Mouse (Mus musculus) mouse trophoblast stem cell (cell line): Measurements from ENCODE around the gene Agpat2.

Experiments used
- in situ Hi-C, 2 experiments: fragments of 300-500 bp; cut with MseI, MboI; formaldehyde crosslinking; loops; 2 replicates in 1 of 2; 3 replicates in 1 of 2; pipeline ENCODE4 v1.15.1; 2025

The Agpat2 gene

DNA sequence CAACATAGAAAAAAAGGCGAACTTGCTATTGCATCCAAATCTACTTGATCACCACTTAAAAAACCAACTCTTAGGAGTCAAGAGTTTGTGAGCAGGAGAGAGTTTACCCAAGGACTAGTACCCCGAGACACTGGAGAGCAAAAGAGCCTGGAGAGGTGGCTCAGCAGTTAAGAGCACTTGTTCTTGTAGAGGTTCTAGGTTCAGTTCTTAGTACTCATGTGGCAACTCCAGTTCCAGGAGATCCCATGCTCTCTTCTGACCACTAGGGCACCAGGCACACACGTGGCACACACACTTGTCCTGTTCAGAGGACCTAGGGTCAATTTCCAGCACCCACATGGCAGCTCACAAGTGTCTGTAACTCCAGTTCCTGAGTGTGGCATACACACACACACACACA, 21.9 kb upstream of the Agpat2 start:
- in situ Hi-C loops, result no loop called here

- in situ Hi-C loops, result no loop called here
Measured at GRCm38 (mm10) chr2:26625419-26625818, 21.2 kb upstream of the Agpat2 start.

DNA sequence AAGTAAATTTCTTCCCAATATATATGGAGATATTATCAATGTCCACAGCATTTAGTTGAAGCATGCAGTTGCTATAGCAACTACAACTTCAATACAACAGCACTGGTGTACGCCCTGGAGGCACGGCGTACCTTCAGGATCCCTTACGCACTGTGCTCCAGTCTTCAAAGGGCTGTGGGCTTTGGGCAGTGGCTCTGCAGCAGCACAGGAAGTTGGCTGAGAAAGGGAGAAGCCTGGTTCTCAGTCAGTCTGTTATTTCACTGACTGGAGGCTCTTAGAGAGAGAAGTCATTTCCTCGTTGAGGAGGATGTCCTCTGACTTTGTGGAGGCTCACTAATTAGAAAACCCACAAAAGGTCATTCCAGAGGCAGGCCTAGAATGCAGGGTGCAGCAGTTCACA, 18.8 kb upstream of the Agpat2 start:
- in situ Hi-C loops, result no loop called here

DNA sequence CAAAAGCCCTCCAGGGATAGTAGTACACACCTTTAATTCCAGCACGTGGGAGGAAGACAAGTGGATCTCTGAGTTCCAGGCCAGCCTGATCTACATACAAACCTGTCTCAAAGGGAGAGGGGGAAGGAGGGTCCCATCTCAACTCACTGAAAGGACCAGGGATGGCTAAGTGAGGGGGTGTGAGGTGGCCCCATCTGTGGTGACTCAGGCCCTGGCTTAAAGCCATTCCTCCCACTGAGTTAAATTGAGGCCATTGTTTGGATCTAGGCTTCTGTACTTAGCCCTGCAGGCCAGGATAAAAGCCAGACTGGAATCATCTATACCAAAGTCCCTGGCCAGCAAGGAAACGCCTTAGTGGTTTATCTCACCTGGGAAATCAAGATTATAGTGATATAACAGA, 17.0 kb upstream of the Agpat2 start:
- in situ Hi-C loops, result no loop called here

GRCm38 (mm10) chr2:26617928-26618327, 13.7 kb upstream of the Agpat2 start:
- in situ Hi-C loops, result no loop called here

- in situ Hi-C loops, result no loop called here
Measured at GRCm38 (mm10) chr2:26617331-26617730, 13.1 kb upstream of the Agpat2 start.

GRCm38 (mm10) chr2:26615459-26616124, 11.4 kb upstream of the Agpat2 start:
- in situ Hi-C loops, result no loop called here

DNA sequence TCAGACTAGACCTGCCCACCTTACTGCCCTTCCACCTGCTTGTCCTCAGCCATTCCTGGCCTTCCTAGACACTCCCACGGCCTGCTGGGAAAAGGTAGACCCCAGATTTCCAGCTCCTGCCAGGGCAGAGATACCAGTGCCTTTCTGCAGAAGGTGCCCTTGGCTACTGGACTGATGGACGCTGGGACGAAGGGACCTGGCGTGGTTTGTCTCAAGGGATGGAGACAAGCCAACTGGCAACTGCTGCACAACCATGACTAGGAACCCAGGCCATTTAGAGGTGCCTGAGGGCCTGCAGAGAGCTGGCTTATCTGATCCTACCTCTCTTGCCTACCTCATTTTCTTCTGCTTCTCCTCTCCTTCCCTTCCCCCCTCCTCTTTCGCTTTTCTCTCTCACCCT, 10.7 kb upstream of the Agpat2 start:
- in situ Hi-C loops, result no loop called here

DNA sequence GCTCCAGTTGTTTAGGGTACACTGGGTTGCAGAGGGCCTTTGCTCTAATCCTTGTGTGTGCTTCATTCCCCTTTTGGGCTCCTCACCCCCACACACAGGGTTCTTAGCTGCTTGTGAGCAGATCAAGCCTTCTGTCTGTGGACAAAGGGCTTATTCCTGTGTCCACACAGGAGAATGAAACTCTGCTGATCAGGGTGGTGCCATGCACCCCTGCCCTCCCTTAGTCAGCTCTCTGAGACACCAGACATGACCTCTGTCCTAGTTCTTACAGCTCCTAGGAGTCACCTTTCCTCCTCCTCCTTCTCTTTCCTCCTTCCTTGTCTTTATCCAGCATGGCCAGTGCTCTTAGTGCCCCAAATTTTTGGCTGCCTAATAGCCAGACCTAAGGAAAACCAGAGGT, 7.7 kb upstream of the Agpat2 start:
- in situ Hi-C loops, result no loop called here

GRCm38 (mm10) chr2:26611054-26611453, 6.8 kb upstream of the Agpat2 start:
- in situ Hi-C loops, result no loop called here

DNA sequence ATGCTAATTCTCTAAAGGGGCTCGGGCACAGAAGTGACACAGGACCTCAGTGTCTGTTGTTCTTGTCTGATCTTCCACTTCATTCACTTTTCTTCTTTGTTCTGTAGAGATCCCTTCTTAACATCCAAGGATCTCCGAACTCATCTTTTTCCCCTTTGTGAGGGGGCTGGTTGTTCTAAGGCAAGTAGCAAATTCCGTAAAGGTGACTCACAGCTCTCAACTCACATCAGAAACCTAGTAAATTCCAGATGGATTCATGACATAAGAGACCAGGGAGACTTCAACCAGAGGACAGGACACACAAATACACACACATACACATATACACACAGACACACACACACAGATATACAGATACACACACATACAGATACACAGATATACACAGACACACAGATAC, 6.3 kb upstream of the Agpat2 start:
- in situ Hi-C loops, result no loop called here

GRCm38 (mm10) chr2:26609261-26609661, 5.0 kb upstream of the Agpat2 start:
- in situ Hi-C loops, result no loop called here

GRCm38 (mm10) chr2:26608781-26609180, 4.6 kb upstream of the Agpat2 start:
- in situ Hi-C loops, result no loop called here

- in situ Hi-C loops, result no loop called here
Measured at GRCm38 (mm10) chr2:26607056-26607910, 3.1 kb upstream of the Agpat2 start.

GRCm38 (mm10) chr2:26606579-26606978, 2.4 kb upstream of the Agpat2 start:
- in situ Hi-C loops, result no loop called here

GRCm38 (mm10) chr2:26605331-26605730, 1.1 kb upstream of the Agpat2 start:
- in situ Hi-C loops, result no loop called here

DNA sequence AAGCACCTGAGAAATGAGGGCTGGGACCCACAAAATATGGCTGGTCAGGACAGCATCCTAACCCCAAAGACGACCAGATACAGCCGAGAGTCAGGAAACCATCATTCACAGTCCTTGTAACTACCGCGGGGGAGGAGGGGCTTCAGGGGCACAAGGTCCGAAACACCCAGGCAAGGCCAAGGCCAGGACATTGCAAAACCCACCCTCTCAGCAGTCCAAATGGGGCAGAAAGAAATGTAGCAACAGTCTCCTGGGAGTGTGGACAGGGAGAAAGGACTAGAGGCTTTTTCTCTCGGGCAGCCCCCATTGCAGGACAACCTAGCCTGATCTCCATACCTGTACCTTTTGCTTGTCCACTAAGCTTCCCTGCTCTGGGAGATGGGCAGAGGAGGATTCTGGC, 1.1 kb downstream of the Agpat2 start:
- in situ Hi-C loops, result no loop called here

- in situ Hi-C loops, result no loop called here
Measured at GRCm38 (mm10) chr2:26602631-26603030, 1.6 kb downstream of the Agpat2 start.

DNA sequence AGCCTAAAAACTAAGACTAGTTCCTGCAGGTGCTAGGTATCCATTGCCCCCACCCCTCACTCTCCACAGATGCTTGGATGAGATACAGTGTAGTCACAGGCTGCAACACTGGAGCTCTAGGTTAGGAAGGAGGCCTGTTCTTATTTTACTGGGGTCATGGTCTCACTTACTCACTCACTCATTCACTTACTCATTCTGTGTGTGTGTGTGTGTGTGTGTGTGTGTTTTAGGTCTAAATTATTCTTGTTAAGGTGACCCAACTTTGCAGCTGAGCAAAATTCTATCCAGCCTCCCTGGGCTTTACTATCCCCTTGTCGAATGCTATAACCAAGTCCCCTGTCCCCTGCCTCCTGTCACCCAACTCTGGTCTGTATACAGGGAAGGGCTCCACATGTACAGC, 2.6 kb downstream of the Agpat2 start:
- in situ Hi-C loops, result no loop called here

- in situ Hi-C loops, result no loop called here
Measured at GRCm38 (mm10) chr2:26600664-26601063, 3.6 kb downstream of the Agpat2 start.

- in situ Hi-C loops, result no loop called here
Measured at GRCm38 (mm10) chr2:26599965-26600364, 4.3 kb downstream of the Agpat2 start.

GRCm38 (mm10) chr2:26598462-26598861, 5.8 kb downstream of the Agpat2 start:
- in situ Hi-C loops, result no loop called here

DNA sequence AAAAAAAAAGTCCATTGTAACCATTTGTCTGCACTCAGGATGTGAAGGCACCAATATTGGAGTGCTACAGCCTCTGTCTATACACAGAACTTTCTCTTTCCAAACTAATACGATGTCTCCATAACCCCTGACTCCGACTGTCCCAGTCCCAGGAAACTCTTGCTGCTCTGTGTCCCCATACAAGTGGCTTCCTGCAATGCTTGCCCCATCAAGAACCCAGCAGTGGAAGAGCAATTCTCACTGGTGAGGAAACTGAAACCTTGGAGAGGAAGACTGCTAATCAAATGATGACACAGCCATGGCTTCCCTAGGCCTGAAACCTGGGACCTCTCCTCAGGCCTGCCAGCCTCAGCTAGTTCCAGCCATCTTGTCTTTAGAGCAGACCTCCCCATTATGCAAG, 6.4 kb downstream of the Agpat2 start:
- in situ Hi-C loops, result no loop called here
